Mouse (Mus musculus) stomach, postnatal 0 days (tissue): ENCODE measurements around the gene Tspan13.

Experiments used
- CTCF ChIP-seq: IDR thresholded peaks from 2 replicates; pipeline ENCODE4 v1.5.1; 2016; ENCODE audit warnings: antibody characterized with exemption, low read depth, mild to moderate bottlenecking, moderate library complexity
- EP300 ChIP-seq: optimal IDR thresholded peaks from 2 replicates; pipeline ENCODE3; 2016; ENCODE audit warnings: antibody characterized with exemption

GRCm38 (mm10) chr12:35994098-35994497 is 48.2 kb downstream of the Tspan13 start:
- TF ChIP-seq EP300 (no peak), CTCF (no peak)
